Mouse (Mus musculus): ENCODE results near the gene Prss36. TPM values are rescaled to one million over a fixed set of nuclear protein-coding genes. Genes with fewer than 3 reads are reported as not detected.
A peak's percentile ranks its signal among the peaks of the same experiment; 100 is the strongest.

Gene Prss36
- total RNA-seq, 2 experiments from 2014 or later: not detected

DNA sequence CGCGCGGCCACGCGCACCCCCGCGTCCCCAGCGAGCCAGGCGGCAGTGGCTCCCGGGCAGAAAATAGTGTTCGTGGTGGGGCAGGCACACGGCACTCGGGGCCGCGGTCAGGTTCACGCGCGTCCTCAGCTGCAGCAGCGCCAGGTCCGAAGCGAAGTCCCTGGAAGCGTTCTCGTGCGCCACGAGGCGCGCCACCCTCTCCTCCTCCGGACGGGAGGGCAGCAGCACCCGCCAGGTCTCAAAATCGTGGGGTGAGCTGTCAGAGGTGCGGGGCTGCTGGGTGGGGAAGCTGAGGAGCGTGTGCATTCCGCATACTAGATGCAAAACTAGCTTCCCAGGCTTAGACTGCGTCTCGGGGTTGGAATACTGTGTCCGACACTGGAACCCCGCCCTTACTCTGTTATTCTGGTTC, 10.8 kb downstream of the Prss36 start:
- 0 out of 2 replicates have a peak, but pooled peaks have one; percentile 8 for ATAC-seq (replicated peaks; ENCODE audit: low FRiP score, poor library complexity, severe bottlenecking)

DNA sequence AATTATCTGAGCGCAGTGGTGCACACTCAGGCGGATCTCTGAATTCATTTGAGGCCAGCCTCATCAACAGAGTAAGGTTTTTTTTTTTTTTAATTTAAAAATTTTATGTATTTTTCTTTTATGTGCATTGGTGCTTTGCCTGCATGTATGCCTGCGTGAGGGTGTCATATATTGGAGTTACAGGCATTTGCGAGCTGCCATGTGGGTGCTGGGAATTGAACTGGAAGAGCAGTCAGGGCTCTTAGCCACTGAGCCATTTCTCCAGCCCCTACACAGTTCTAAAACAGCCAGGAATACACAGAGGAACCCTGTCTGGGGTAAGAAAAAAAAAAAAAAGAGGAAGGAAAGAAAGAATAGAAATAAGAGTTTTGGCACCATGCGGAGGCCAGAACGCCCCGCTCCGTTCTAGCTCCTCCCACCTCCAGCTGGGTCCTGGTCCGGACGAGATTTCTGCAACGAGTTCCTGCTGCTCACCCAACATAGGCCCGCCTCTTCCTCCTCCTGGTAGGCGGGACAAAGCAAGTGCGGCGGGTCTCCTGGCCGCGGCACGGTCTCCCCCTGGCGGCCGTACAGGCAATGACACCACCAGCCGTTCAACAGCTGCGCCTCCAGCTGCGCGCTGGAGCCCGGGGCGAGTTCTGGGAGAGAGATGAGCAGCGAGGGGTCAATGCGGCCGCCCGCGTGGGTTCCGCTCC, 11.3 kb downstream of the Prss36 start:
- ATAC-seq (replicated peaks; ENCODE audit: low FRiP score, poor library complexity, severe bottlenecking): peak; percentile 98

DNA sequence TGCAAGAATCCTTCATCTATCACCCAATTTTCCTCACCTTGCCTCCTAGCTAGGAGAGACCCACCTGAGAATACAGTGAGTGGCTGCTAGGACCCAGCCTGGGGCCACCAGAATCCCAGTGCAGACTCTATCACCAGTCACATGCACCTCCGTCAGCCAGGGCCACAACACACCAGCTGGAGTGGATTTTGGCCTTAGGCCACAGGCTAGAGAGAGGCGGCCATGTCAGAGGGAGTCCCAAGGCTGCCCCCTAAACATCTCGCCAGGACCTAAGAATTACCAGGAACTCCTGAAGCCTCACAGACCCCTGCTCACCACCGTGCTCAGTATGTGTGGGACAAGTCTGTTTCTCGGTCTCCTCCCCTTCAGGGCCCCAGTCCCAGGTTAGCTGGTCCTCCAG, 12.4 kb downstream of the Prss36 start:
- ATAC-seq (replicated peaks; ENCODE audit: low FRiP score, poor library complexity, severe bottlenecking): no peak

DNA sequence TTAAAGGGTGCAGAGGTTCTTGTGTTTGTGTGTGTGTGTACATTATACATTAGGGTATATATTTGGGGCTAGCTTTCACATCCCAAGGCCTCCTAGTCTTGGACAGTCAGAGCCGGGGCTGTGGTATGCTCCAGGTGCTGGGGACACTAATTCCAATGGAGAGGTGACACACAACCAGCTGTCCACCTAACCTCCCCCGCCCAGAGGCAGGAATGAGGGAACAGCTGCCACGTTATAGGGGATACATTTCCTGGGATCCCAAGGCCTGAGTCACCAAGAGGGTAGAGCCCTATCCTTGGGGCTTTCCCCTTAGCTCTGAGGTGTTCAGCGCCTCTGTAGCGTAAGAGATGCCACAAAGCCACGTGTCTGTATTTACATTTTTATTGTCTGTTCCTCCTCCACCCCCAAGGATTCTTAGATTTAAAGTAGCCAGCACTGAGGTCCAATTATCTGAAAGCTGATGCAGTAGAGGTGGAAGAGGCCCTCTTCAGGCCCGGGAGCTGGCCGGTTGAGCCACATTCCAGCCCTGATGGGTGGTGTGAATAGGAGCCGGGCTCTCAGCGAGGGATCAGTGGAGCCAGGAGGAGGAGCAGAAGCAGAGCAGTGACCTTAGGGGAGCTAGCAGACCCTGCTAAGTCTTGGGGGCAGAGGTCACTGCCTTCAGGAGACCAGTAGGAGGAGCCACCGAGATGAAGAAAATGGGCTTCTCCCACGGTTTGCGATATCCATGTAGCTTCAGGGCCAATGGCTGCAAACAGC, 14.1 kb downstream of the Prss36 start:
- ATAC-seq (replicated peaks; ENCODE audit: low FRiP score, poor library complexity, severe bottlenecking): no peak

DNA sequence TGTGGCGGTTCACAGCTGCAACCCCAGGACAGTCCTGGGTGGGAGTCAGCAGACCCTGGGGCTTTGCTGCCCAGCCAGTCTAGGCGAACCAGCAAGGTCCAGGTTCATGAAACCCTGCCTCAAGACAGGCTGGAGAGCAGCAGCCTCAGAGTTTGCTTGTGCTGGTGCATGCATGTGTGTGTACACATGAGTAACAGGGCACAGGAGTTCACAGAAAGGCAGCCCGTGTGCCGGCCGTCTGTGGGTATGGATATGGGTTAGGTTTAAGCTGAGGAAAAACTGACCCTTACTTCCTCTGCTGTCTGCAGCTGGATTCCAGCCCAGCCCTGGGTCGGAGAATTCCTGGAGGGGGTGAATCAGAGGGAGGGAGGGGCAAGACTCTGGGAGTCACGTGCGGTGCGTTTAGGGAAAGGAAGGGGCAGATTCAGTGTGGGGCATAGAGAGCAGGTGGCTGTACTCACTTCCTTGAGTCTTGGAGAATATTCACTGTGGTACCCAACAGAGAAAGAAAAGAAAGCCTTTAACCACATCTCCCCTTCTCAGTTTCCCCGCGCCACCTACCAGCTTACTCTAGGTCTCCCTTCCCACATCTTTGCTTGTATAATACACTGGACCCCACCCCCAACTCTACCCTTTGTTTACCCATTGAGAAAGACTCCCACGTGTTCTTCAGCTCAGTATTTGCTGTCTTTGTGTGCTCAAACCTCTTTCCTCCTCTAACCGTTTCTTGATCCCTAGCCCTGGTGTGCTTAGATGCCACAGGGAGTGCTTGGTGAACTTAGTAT, 15.0 kb downstream of the Prss36 start:
- no peak for ATAC-seq (replicated peaks; ENCODE audit: low FRiP score, poor library complexity, severe bottlenecking)

DNA sequence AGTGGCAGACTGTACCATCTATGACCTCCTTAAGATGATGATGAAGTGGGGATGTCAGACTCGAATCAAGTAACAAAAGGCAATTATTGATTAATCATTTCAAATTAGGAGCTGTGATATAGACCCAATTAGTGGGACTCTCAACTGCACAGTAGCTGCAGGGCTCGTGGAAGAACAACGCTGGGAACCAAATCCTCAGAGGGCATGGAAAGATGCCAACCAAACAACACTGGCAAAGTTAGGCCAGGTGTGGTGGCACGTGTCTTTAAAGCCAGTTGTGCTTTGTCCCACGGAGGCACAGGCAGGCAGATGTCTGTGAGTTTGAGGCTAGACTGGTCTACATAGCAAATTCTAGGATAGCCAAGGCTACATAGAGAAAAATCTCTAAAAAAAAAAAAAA, 15.9 kb downstream of the Prss36 start:
- ATAC-seq (replicated peaks; ENCODE audit: low FRiP score, poor library complexity, severe bottlenecking): no peak

DNA sequence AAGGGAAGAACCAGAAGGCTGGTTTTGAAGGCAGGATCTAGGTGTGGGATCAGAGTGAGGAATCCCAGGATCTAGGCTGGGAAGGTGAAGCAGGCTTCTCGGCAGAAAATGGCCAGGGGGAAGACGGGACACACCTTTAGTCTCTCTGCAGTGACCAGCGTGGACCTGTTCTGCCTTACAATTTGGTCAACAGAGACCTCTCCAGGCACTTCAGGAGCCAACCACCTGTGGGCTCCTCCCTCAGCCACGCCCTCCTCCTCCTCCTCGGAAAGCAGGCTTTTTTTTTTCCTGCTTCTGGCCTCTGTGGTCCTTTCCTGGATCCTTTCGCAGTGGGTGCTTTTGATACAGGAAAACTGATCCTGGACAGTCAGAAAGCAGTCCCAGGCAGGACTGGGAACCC, 16.6 kb downstream of the Prss36 start, which contains the start of gene Prss8:
TSS of gene Prss8 (minus strand) at position 182 of the 400 bp plus-strand sequence.
- no peak for ATAC-seq (replicated peaks; ENCODE audit: low FRiP score, poor library complexity, severe bottlenecking)

DNA sequence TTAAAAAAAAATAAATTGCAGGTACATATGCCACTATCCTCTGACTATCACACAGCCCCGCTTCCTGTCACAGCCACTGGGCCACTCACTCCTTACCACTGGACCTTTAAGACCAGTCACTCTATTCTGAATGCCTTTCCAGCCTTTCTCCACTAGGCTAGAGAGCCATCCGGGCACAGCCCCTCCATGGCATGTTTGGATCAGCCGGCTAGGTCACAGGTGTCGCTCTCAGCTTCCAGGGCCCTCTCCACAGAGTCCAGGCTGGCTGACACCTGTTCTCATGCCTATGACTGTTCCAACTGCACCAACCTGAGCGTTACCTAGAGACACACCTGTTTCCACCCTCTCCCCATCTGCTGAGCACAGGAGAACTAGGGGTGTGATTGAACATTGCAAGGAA, 17.9 kb downstream of the Prss36 start:
- no peak for ATAC-seq (replicated peaks; ENCODE audit: low FRiP score, poor library complexity, severe bottlenecking)

DNA sequence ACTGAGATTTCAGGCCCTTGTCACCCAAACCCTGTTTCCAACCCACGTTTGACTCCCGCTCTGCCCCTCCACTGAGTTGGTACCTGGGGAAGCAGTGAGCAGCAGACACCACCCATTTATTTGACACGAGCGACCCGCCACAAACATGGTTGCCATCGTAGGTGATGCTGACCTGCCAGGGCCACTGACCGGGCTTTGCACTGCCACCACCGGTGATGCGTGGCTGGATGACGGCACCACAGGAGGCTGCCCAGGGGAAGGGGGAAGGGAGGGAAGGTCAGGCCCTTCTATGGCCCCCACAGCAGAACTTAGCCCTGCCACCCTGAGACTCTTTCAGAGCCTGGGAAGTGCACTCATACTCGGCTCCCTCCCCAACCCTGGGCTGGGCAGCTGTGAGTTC, 18.8 kb downstream of the Prss36 start:
- no peak for ATAC-seq (replicated peaks; ENCODE audit: low FRiP score, poor library complexity, severe bottlenecking)

DNA sequence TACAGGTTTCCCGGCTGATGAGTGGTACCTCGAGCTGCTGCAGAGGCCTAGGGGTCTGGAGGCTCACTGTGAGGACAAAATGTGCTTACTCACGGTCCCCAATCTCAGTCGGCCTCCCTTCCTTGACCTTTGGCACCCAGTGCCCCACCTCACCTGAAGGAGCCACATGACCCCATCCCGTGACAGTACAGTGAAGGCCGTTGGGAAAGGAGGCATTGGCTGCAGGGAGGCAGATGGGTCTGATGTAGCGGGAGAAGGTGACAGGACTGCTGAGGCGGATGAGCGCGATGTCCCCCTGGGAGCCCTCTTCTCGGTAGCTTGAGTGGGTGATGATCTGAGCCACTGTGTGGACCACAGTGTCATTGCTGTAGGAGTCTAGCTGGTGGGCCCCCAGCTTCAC, 19.7 kb downstream of the Prss36 start:
- no peak for ATAC-seq (replicated peaks; ENCODE audit: low FRiP score, poor library complexity, severe bottlenecking)

DNA sequence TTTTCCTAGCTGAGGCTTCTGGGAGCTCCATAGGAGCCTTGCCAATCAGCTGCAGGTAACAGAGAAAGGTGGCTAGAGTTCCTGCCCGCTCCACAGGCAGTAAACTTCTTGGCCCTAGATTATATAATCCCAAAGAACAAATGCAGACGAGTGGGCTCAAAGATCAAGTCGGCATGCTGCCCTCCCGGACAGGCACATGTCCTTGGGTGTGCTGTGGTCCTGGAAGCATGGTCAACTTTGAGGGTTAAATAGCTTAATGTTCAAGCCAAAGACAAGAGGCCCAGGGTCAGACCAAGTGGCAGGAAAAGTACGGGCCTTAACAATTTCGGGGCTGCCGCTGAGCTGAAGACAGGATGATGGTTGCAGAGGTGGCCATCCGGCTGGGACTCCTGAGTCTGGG, 20.5 kb downstream of the Prss36 start:
- ATAC-seq (replicated peaks; ENCODE audit: low FRiP score, poor library complexity, severe bottlenecking): no peak

DNA sequence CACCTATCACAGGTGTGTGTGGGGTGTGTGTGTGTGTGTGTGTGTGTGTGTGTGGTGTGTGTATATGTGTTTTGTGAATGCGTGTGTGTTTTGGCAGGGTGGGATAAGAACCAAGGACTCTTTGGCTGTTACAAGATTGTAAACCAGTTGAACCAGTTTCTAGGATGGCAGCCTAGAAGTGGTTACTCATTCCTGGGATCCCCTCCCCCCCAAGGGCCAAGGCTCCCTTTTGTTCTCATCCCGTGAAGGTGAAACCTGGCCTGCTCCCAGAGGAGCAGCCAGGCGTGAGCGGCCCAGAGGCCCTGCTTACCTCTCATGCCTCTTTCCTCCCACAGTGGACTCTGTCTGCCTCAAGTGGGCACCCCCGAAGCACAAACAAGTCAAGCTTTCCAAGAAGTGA, 21.3 kb downstream of the Prss36 start:
- no peak for ATAC-seq (replicated peaks; ENCODE audit: low FRiP score, poor library complexity, severe bottlenecking)

DNA sequence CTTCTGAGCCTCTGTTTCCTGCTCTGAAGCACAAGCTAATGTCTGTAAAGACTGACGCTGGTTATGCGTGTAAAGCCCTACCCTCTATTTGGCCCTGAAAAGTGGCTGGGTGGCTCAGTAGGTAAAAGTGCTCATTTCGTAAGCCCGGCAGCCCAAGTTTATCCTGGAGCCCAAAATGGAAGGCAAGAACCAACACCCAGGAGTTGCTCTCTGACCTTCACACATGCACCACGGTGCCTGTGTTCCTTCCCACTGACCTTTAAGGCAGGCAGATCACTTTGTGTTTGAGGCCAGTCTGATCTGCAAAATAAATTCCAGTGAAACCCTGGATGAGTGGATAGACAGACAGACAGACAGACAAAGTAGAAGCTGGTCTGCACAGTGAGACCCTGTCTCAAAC, 22.8 kb downstream of the Prss36 start:
- no peak for ATAC-seq (replicated peaks; ENCODE audit: low FRiP score, poor library complexity, severe bottlenecking)

DNA sequence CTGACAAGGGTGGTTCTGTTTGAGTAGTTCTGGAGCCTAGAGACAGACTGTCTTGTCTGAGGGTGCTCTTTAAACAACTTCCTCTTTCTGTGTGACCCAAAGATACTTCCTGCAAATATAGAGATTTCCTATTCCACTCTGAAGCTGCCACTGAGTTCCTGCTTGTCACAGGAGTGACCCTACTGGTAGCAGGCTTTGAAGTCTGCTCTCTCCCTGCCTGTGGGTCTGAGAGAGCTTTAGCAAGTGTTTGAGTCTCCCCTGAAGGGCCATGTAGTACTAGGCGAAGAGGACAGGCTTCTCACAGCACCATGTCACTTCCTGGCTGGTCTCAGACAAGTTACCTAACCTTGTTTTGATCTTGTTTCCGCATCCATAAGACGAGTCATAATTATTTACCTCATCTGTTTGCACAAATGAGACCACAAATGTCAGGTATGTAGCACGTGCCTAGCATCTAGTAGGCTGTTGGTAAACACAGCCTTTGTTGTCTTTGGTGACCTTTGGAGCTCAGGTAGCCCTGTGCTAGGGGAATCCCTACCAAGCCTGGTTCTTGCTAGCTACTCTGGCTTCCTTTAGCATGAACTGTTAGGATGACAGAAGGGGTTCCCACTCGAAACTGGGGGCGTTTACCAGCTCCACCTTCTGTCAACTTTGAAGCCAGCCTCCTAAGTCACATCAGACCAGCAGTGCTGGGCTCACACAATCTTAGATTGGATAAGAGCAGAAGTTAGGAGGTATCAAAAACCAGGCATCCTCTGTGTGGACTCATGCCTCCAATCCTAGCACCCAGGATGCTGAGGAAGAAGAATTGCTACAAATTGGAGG, 23.9 kb downstream of the Prss36 start:
- ATAC-seq (replicated peaks; ENCODE audit: low FRiP score, poor library complexity, severe bottlenecking): no peak

DNA sequence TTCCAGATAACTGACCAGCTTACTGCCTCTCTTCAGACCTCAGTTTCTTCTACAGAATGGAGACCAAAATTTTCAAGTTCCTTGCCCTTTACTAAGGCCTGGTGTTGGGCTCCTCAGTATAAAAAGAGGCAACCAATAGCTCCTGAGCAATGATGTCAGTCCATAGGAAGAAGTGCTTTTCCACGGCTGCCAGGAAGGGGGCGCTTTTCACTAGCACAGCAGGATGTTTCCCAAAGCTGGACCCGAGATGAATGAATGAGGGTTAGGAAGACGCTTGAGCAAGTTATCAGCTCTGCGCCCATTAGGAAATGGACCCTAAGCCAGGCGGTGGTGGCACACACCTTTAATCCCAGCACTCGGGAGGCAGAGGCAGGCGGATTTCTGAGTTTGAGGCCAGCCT, 25.0 kb downstream of the Prss36 start:
- no peak for ATAC-seq (replicated peaks; ENCODE audit: low FRiP score, poor library complexity, severe bottlenecking)

DNA sequence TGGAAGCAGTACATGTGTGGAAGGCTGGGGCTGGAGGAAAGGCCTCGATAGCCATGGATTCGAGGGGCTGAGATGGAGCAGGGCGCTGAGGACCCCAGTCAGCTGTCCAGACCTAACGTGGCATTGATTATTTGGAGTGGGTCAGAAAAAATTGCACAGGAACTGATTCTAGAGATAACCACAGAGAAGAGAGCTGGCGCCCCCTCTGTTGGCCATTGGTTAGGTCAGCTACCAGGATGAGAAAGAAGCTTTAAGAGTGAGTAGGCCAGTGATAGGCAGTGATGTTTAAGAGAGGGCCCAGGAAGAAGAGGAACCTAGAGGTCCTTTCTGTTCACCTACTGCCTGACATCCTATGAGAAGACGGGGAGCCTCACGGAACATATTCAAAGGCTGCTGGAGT, 27.2 kb downstream of the Prss36 start:
- no peak for ATAC-seq (replicated peaks; ENCODE audit: low FRiP score, poor library complexity, severe bottlenecking)

DNA sequence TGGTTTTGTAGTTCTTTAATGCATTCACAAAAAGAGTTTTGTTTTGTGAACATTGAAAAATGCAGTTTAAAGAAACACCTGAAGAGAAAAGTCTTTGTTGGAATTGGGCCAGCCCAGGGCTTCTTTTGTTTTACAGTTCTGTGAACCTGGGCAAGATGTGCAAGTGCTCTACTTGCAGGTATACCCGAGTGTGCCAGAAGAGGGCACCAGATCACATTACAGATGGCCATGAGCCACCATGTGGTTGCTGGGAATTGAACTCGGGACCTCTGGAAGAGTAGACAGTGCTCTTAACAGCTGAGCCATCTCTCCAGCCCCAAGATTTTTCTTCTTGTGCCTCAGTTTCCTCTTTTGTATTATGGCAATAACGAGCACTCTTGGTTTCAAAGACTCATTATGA, 28.3 kb downstream of the Prss36 start:
- 0 out of 2 replicates have a peak, but pooled peaks have one; percentile 48 for ATAC-seq (replicated peaks; ENCODE audit: low FRiP score, poor library complexity, severe bottlenecking)

DNA sequence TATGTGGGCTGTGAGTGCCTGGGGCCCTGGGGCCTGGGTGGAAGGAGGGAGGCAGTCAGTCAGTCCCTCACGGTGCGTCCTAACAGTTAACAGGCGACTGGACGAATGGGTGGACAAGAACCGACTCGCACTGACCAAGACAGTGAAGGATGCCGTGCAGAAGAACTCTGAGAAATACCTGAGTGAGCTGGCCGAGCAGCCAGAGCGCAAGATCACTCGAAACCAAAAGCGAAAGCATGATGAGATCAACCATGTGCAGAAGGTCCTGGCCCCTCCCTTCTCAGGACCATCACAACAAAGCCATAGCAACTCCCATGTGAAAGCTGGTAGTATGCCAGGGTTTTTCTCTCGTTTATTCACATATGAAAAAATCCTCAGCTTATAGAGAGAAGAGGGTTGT, 31.2 kb downstream of the Prss36 start:
- ATAC-seq (replicated peaks; ENCODE audit: low FRiP score, poor library complexity, severe bottlenecking): no peak

DNA sequence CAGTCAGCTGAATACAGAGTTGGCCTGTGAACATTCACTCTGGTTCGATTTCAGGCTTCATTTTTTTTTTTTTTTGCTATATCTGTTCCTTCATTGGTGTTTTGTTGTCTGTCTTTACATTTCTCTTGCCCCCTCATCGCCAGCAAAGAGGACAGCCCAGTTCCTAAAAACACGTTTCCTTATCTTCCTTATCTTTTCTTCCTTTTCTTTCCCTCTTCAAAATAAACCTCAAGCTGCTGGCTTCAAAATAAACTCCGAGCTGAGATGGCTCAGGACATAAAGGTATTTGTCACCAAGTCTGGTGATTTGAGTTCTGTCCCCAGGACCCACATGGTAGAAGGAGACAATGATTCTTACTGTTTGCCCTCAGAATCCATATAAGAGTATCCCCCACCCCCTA, 33.6 kb downstream of the Prss36 start:
- no peak for ATAC-seq (replicated peaks; ENCODE audit: low FRiP score, poor library complexity, severe bottlenecking)

All from erythroblast, adult 5-6 weeks (primary cell).